Mouse (Mus musculus) left cerebral cortex, adult 9 months (tissue): ENCODE data around the gene Myh3.
"Not testable (repeated sequence)": the region's sequence is repeated elsewhere in the genome, so short reads cannot be mapped to it uniquely, and the experiment has no call there.

Experiments
- DNase-seq, 2 experiments: peaks; one replicate each; pipeline ENCODE4 v3.0.0; 2022; ENCODE audit warnings: low spot score in 2 of 2

Gene Myh3

GRCm38 (mm10) chr11:67077435-67077834 lies 665 bp upstream of the Myh3 start:
- no peak for DNase-seq

GRCm38 (mm10) chr11:67078888-67079287 lies 788 bp downstream of the Myh3 start:
- DNase-seq: no peak

GRCm38 (mm10) chr11:67079740-67080139 lies 1.6 kb downstream of the Myh3 start:
- DNase-seq: no peak

- peak in 1 of 2 experiments; percentile 62 for DNase-seq
These were observed 2.1 kb downstream of the Myh3 start for GRCm38 (mm10) chr11:67080168-67080567.

- DNase-seq: no peak
These were observed 3.1 kb downstream of the Myh3 start for GRCm38 (mm10) chr11:67081125-67081649.

GRCm38 (mm10) chr11:67082188-67082587 lies 4.1 kb downstream of the Myh3 start:
- DNase-seq: no peak

- DNase-seq: no peak
These were observed 4.7 kb downstream of the Myh3 start for GRCm38 (mm10) chr11:67082793-67083192.

- DNase-seq: no peak
These were observed 5.1 kb downstream of the Myh3 start for GRCm38 (mm10) chr11:67083239-67083638.

- DNase-seq: no peak
These were observed 5.7 kb downstream of the Myh3 start for GRCm38 (mm10) chr11:67083712-67084340.

- peak in 1 of 2 experiments; percentile 71 for DNase-seq
These were observed 7.4 kb downstream of the Myh3 start for GRCm38 (mm10) chr11:67085489-67085888.

GRCm38 (mm10) chr11:67086467-67087164 lies 8.5 kb downstream of the Myh3 start:
- DNase-seq: no peak

- DNase-seq: no peak
These were observed 9.1 kb downstream of the Myh3 start for GRCm38 (mm10) chr11:67087225-67087624.

- not testable (repeated sequence) for DNase-seq
These were observed 14.3 kb downstream of the Myh3 start for GRCm38 (mm10) chr11:67092354-67092753.

- DNase-seq: no peak
These were observed 15.1 kb downstream of the Myh3 start for GRCm38 (mm10) chr11:67093201-67093600.

GRCm38 (mm10) chr11:67093652-67094051 lies 15.6 kb downstream of the Myh3 start:
- DNase-seq: no peak

- no peak for DNase-seq
These were observed 16.4 kb downstream of the Myh3 start for GRCm38 (mm10) chr11:67094470-67094869.

- no peak for DNase-seq
These were observed 19.6 kb downstream of the Myh3 start for GRCm38 (mm10) chr11:67097709-67098108.

GRCm38 (mm10) chr11:67098427-67098826 lies 20.3 kb downstream of the Myh3 start:
- DNase-seq: peak; percentile 37 to 68

GRCm38 (mm10) chr11:67099241-67099640 lies 21.1 kb downstream of the Myh3 start:
- no peak for DNase-seq

GRCm38 (mm10) chr11:67100169-67100568 lies 22.1 kb downstream of the Myh3 start:
- DNase-seq: peak in 1 of 2 experiments; percentile 55

GRCm38 (mm10) chr11:67101713-67102112 lies 23.6 kb downstream of the Myh3 start:
- peak in 1 of 2 experiments; percentile 61 for DNase-seq

- no peak for DNase-seq
These were observed 25.2 kb downstream of the Myh3 start for GRCm38 (mm10) chr11:67103256-67103655.

- DNase-seq: no peak
These were observed 26.1 kb downstream of the Myh3 start for GRCm38 (mm10) chr11:67104242-67104641.
